Mouse (Mus musculus) forebrain, embryonic 11.5 days (tissue): Measurements from ENCODE around the gene Rab40b. TPM values are rescaled to one million over a fixed set of nuclear protein-coding genes. Genes with fewer than 3 reads are reported as not detected.

Experiments
- ATAC-seq: fragments of 200-750 bp; cut with Nextera tagmentation; replicated peaks from 2 replicates; pipeline ENCODE4 v1.8.0; 2017; ENCODE audit warnings: moderate TSS enrichment; ENCODE audit not compliant: low FRiP score
- DNase-seq: peaks from one replicate; pipeline ENCODE4 v3.0.0-alpha.2; 2017; ENCODE audit warnings: low spot score
- H3K27ac ChIP-seq: fragments of 300-500 bp; sonication (generic); 2 replicates; pipeline ENCODE4 v1.5.1; 2014; ENCODE audit warnings: low read depth, low read length
- H3K27me3 ChIP-seq: fragments of 300-500 bp; sonication (generic); 2 replicates; pipeline ENCODE4 v1.6.1; 2014; ENCODE audit warnings: mild to moderate bottlenecking, low read length, mixed read lengths; ENCODE audit not compliant: control insufficient read depth, insufficient read depth
- H3K36me3 ChIP-seq: fragments of 300-500 bp; sonication (generic); 2 replicates; pipeline ENCODE4 v1.6.1; 2014; ENCODE audit warnings: mild to moderate bottlenecking, low read length, moderate library complexity, mixed read lengths; ENCODE audit not compliant: control insufficient read depth, insufficient read depth
- H3K4me1 ChIP-seq: fragments of 300-500 bp; sonication (generic); replicated peaks from 2 replicates; pipeline ENCODE4 v1.6.1; 2014; ENCODE audit warnings: low read length, mixed read lengths; ENCODE audit not compliant: control insufficient read depth, insufficient read depth
- H3K4me2 ChIP-seq: fragments of 300-500 bp; sonication (generic); 2 replicates; pipeline ENCODE4 v1.6.1; 2014; ENCODE audit warnings: low read depth, mild to moderate bottlenecking, low read length, moderate library complexity, mixed read lengths; ENCODE audit not compliant: severe bottlenecking
- H3K4me3 ChIP-seq: fragments of 300-500 bp; sonication (generic); 2 replicates; pipeline ENCODE4 v1.5.1; 2014; ENCODE audit warnings: low read depth, low read length
- H3K9ac ChIP-seq: fragments of 300-500 bp; sonication (generic); 2 replicates; pipeline ENCODE4 v1.6.1; 2014; ENCODE audit warnings: low read length
- H3K9me3 ChIP-seq: fragments of 300-500 bp; sonication (generic); 2 replicates; pipeline ENCODE4 v1.6.1; 2016; ENCODE audit warnings: low read length, mixed read lengths; ENCODE audit not compliant: control insufficient read depth
- WGBS: fragments of 180-500 bp; shearing (Covaris S2); extraction: QIAGEN DNeasy Blood & Tissue Kit; methylation state at CpG from one replicate; pipeline ENCODE4 v1.1.7; 2014; 5-methylcytosine and 5-hydroxymethylcytosine counted together
- polyA plus RNA-seq: library from polyadenylated mRNA; unstranded; fragments of >200 nt; fragmentation: Nextera tagmentation; extraction: Ambion mirVana; gene quantifications from 2 replicates; pipeline ENCODE4 v1.2.1, GENCODE M21; 2014

Rab40b gene
- polyA plus RNA-seq, 1 experiment from 2014 or later: 2.0 TPM

DNA sequence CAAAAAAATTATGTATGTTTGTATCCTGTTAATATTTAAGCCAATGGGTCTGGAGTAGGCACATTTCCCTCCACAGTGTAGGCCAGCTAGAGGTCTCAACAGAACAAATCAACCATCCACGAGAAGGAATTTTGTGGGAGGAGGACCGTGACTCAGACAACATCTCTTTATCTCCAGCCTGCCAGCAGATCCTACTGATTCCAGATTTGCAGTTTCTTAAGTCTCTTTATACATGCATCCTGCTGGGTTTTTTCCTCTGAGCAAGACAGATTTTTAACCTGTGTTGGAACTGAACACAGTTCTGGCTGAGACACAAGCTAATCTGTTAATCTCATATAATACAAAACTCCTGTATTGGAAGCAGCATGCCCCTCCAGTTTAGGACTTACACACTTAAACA, 30.9 kb upstream of the Rab40b start:
- Histone ChIP-seq H3K4me3 (no peak overlapping the region), H3K9ac (no peak overlapping the region), H3K4me1 (no peaks in the 10 kb centered on the region), H3K9me3 (no peaks in the 10 kb centered on the region), H3K27ac (no peak overlapping the region), H3K4me2 (no peak overlapping the region), H3K27me3 (no peaks in the 10 kb centered on the region), H3K36me3 (no peaks in the 10 kb centered on the region)
- DNase-seq: no peak
- 67% methylated on average over 2 of the region's 2 CpGs for WGBS
- ATAC-seq: no peak

DNA sequence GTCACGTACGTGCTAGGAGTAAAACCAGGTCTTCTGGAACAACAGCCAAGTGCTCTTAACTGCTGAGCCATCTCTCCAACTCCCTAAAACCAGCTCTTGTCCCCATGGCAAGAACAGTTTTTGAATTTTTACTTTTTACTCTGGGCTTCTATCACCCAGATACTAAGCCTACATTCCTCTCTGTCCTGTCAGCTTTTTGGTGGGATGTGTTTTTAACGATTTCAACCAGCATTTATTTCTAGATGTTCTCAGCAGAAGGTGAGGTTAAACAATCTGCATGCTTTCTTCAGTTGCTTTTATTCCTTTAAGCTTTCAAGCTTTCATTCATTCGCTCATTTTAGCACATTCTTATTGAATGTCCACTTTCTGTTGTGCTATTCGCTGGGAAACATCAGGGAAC, 29.9 kb upstream of the Rab40b start:
- Histone ChIP-seq H3K4me3 (no peak overlapping the region), H3K4me2 (no peak overlapping the region), H3K27ac (no peak overlapping the region), H3K4me1 (no peaks in the 10 kb centered on the region), H3K36me3 (no peaks in the 10 kb centered on the region), H3K9ac (no peak overlapping the region), H3K9me3 (no peaks in the 10 kb centered on the region), H3K27me3 (no peaks in the 10 kb centered on the region)
- ATAC-seq: no peak
- DNase-seq: no peak
- 86% methylated on average over 5 of the region's 5 CpGs for WGBS

GRCm38 (mm10) chr11:121415351-121415750, 27.3 kb upstream of the Rab40b start:
- Histone ChIP-seq H3K9ac (no peak overlapping the region), H3K36me3 (no peaks in the 10 kb centered on the region), H3K9me3 (no peaks in the 10 kb centered on the region), H3K4me3 (no peak overlapping the region), H3K27me3 (no peaks in the 10 kb centered on the region), H3K4me2 (no peak overlapping the region), H3K27ac (no peak overlapping the region), H3K4me1 (no peaks in the 10 kb centered on the region)
- DNase-seq (no peak), ATAC-seq (no peak)
- WGBS: 81% methylated on average over 5 of the region's 5 CpGs

DNA sequence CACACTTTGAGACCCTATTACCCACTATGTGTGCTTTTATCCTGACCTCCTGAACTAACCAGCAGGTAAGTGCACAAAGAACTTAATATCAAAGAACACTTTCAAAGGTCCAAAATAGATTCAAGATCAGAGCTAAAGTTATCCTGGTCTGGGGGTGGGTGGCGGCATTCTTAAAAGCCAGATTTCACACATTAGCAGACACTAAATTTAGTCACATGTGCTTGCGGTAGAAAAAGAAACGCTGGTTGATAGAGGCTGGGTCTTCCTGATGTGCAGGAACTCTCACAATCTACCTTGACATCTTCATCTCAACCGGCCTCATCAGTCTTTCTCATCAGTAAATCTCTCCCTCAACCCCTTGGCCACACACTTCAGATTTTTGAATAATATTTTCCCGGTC, 26.7 kb upstream of the Rab40b start:
- H3K36me3 ChIP-seq: no peaks in the 10 kb centered on the region
- H3K4me2 ChIP-seq: no peak overlapping the region
- no peak overlapping the region for H3K9ac ChIP-seq
- no peak for DNase-seq
- no peak for ATAC-seq
- H3K9me3 ChIP-seq: no peaks in the 10 kb centered on the region
- no peaks in the 10 kb centered on the region for H3K4me1 ChIP-seq
- H3K27ac ChIP-seq: no peak overlapping the region
- H3K27me3 ChIP-seq: no peaks in the 10 kb centered on the region
- WGBS: 90% methylated on average over 5 of the region's 5 CpGs
- H3K4me3 ChIP-seq: no peak overlapping the region

DNA sequence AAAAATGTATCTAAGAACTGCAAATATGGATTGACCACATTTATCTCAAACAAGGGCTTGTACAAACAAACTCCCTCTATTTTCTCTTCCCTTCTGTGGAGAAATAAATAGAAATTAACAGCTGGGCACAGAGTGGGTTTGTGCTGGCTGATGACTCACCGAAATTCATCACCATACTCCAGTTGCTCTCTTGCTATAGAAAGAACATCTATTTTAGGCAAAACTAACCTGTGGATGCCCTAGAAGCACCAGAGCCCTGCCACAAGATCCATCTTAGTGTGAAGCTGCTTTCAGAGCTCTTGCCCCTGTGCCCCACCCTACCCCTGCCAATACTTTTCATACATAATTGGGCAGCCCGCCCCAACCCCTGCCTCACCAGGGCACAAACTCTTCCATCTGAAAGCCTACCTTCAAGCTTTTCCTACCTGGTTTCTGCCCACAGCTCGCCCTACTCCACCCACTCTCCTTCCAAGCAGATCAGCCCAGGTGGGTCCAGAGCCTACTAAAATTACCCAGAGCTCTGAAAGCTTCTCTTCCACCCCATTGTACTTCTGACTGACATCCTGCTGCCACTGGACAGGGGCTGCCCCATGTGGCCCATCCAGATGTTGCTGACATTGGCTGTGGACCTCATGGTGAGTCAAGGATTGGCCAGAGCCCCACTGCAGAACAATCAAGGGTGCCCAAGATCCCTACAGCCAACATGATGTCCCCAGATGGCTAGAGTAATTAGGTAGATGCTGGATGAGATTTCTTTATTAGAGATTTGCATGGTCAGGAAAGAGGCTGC, 19.5 kb upstream of the Rab40b start:
- H3K27me3 ChIP-seq: no peaks in the 10 kb centered on the region
- no peak overlapping the region for H3K4me3 ChIP-seq
- no peaks in the 10 kb centered on the region for H3K9me3 ChIP-seq
- no peak overlapping the region for H3K27ac ChIP-seq
- H3K4me1 ChIP-seq: no peaks in the 10 kb centered on the region
- DNase-seq (no peak), ATAC-seq (no peak)
- WGBS: 75% methylated on average over 3 of the region's 3 CpGs
- H3K4me2 ChIP-seq: no peak overlapping the region
- H3K36me3 ChIP-seq: no peaks in the 10 kb centered on the region
- H3K9ac ChIP-seq: no peak overlapping the region

DNA sequence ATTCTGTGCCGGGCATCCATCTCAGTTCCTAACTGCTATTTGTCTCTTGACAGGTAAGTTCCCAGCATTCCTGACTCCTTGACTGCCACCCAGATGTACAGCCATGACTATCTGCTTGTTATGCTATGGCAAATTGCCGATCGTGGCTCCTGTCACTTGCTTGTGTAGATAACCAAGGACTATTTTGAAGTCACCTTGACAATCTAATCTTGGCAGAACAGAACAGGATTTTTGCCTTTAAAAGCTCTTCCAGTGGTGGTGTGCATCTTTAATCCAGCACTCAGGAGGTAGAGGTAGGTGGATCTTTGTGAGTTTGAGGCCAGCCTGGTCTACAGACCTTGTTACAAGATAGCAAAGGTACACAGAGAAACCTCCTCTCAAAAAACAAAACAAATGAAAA, 4.4 kb upstream of the Rab40b start:
- Histone ChIP-seq H3K4me2 (no peak overlapping the region), H3K27ac (no peak overlapping the region), H3K27me3 (no peaks in the 10 kb centered on the region), H3K9me3 (no peaks in the 10 kb centered on the region), H3K4me3 (no peak overlapping the region), H3K36me3 (no peaks in the 10 kb centered on the region), H3K4me1 (no peaks in the 10 kb centered on the region), H3K9ac (no peak overlapping the region)
- ATAC-seq (no peak), DNase-seq (no peak)
- WGBS: 87% methylated on average over 3 of the region's 3 CpGs

GRCm38 (mm10) chr11:121390793-121391192, 2.7 kb upstream of the Rab40b start:
- no peak overlapping the region for H3K9ac ChIP-seq
- 68% methylated on average over 3 of the region's 3 CpGs for WGBS
- no peak overlapping the region for H3K4me3 ChIP-seq
- no peak overlapping the region for H3K4me2 ChIP-seq
- DNase-seq (no peak), ATAC-seq (no peak)
- no peaks in the 10 kb centered on the region for H3K4me1 ChIP-seq
- H3K27ac ChIP-seq: no peak overlapping the region
- H3K27me3 ChIP-seq: peaks cover 6% of the 10 kb centered on the region
- H3K9me3 ChIP-seq: no peaks in the 10 kb centered on the region
- no peaks in the 10 kb centered on the region for H3K36me3 ChIP-seq

DNA sequence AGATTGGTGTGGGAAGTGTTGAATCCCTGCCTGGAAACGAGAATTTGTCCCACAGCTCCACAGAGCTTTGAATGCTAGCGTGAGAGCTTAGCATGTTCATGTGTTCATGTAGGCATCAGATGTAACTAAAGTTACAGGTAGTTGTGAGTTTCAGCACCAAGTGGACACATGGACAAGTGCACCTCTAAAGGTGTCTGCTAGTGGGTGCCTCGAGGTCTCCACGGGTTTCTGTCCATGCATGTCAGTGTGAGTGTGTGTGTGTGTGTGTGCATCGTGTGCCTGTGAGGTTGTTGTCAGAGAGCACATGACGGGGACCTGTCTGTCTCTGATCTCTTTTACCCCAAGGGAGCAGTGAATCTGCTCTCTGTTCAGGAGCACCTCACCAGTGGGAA, 499 bp upstream of the Rab40b start:
- peak; percentile 59 for ATAC-seq
- H3K4me1 ChIP-seq: no peaks in the 10 kb centered on the region
- H3K9me3 ChIP-seq: no peaks in the 10 kb centered on the region
- H3K4me2 ChIP-seq: peak overlapping the region; percentile 98; the same call in 1 of the 2 replicates
- H3K4me3 ChIP-seq: peak overlapping the region; percentile 59; the same call in 1 of the 2 replicates
- WGBS: 8% methylated on average over 6 of the region's 6 CpGs
- H3K27ac ChIP-seq: no peak overlapping the region
- no peaks in the 10 kb centered on the region for H3K36me3 ChIP-seq
- H3K9ac ChIP-seq: no peak overlapping the region
- H3K27me3 ChIP-seq: peaks cover 6% of the 10 kb centered on the region
- DNase-seq: no peak

GRCm38 (mm10) chr11:121380294-121380693, 7.8 kb downstream of the Rab40b start:
- H3K4me1 ChIP-seq: no peaks in the 10 kb centered on the region
- H3K36me3 ChIP-seq: no peaks in the 10 kb centered on the region
- no peak overlapping the region for H3K27ac ChIP-seq
- no peak overlapping the region for H3K4me2 ChIP-seq
- no peak overlapping the region for H3K9ac ChIP-seq
- H3K9me3 ChIP-seq: no peaks in the 10 kb centered on the region
- DNase-seq: peak; percentile 10
- H3K27me3 ChIP-seq: no peaks in the 10 kb centered on the region
- H3K4me3 ChIP-seq: no peak overlapping the region
- WGBS: 57% methylated on average over 6 of the region's 6 CpGs
- no peak for ATAC-seq
